Mouse (Mus musculus): ENCODE data around the gene Apc2.

- TF ChIP-seq GATA1 (IDR thresholded peaks at IDR 0.05; ENCODE audit: low read length): no peak
- TF ChIP-seq TAL1 (IDR thresholded peaks at IDR 0.05; ENCODE audit: low read length): no peak
Measured at GRCm38 (mm10) chr10:80301256-80302081, 5.7 kb downstream of the Apc2 start.

Measured in erythroblast, embryonic 14.5 days (primary cell).